Mouse (Mus musculus): ENCODE results near the gene Obsl1.

Obsl1 gene

DNA sequence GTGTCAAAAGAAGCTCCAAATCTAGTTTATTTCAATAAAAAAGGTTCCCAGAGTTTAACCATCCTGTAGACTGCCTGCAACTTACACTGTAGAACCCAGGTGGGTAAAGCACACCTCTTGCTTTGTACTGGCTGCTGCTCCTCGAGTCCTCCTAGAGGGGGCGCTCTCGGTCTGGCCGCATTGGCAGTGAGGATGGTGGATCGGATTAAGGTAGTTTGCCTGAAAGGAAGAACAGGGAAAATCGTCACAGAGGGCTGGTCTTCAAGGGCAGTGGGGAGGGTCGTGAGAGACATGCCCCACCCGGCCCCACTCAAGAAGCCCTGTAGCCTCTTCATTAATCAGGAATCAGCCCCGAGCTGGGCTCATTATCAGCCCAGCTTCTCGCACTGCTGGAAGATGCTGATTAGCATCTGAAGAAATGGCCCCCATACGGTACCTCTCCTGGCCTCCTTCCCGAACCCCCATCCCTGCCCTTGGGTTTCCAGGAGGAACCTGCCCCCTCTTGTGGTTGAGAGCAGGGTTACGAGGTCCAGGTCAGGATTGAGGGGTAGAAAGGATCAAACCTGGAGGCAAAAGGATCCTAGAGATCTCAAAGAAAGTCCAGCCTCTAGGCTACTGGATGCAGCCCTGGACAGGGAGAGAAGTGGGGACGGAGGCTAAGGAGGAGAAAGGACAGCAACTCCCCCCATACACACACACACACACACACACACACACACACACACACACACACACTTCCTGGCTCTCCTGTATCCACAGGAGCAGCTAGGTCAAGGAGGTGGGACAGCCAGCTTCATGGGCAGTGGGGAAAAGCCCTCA lies 49.3 kb downstream of the Obsl1 start:
- ATAC-seq (ENCODE audit: low TSS enrichment), result no peak

- ATAC-seq (ENCODE audit: low TSS enrichment), result no peak
These were observed 50.3 kb downstream of the Obsl1 start for GRCm38 (mm10) chr1:75455948-75456347.

DNA sequence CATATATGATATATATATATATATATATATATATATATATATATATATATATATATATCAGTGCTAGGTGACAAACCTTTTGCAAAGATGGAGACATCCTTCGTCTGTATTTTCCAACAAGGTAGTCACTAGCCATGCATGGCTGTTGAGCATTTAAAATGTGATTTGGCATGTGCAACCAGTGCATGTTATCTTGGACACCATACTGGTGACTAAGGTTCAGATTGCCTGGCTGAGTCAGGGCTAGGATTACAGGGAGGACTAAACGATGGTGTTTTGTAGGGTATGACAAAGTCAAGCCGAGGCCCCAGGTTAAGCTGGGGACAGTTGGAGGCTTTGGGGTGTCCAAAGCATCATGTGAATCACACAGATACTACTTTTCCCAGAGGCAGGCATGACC lies 50.8 kb downstream of the Obsl1 start:
- no peak for ATAC-seq (ENCODE audit: low TSS enrichment)

DNA sequence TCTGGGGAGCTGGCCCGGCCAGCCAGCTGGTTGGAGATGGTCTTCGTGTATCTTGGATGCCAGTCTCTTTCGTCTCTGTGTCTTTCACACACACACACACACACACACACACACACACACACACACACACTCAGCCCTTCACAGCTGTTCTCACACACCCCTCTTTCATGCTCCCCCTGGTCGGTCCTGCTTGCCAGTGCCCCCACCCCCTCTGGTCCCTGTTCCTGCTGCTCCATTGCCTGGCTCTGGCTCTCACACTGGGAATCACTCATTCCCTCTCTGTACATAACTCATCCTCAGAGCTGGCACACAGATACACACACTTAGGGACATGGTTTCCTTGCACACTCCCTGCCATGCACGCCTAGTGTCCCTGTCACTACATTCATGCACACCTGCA lies 54.4 kb downstream of the Obsl1 start:
- ATAC-seq (ENCODE audit: low TSS enrichment), result no peak

GRCm38 (mm10) chr1:75450314-75451005 lies 55.8 kb downstream of the Obsl1 start, which contains the start of gene Asic4:
Gene Asic4, plus strand, starts transcription at chr1:75450436.
- no peak for ATAC-seq (ENCODE audit: low TSS enrichment)

DNA sequence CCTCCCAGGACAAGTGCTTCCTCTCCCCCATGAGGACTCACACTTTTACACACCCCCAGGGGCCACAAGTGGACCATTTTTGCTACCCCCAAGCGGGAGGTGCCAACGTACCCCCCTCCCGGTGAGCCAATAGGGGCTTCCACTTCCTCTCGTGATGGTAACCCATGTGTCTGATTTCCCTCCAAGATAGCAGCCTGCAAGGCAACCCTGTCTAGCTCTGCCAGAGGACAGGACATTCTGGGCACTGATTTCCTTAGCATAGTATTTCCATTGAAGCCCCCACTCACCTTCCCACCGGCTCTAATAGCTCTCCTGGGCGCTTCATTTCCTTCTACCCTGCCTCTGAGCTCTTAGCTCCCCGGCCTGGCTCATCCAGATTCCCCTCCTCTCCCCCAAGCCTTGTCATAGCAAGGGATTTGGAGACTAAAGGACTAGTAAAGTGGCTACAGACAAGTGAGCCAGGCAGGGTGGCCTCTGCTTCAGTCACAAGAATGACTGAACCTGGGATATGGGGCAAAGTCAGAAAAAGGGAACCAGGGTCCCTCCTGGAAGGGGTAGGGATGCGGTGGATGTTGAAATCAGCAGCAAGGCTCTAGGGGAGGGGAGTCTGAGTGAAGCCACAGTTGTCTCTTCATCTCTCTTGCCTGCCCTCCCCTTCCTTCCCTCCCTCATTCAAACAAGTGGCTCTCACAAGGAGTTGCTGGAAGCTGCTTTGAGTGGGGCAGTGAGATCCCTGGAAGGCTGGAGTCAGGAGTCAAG lies 56.7 kb downstream of the Obsl1 start:
- ATAC-seq (ENCODE audit: low TSS enrichment), result no peak

DNA sequence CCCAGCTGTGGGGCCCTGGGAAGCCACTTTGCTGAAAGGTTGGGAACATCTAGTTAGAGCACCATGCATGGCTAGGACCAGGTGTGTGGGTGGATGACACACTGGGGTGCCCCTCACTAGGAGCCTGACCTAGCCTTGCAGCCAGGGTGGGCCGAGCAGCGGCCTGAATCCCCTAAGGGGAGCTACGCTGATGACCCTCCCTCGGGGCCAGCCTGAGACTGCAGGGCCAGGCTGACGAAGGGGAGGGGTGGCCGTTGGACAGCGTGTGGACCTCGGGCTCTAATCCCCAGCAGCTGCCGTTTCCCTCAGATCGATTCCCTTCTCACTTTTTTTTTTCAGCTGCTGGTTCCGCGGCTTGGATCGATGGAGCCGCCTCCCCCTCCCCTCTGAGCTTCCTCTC lies 57.3 kb downstream of the Obsl1 start:
- no peak for ATAC-seq (ENCODE audit: low TSS enrichment)

GRCm38 (mm10) chr1:75448052-75448431 lies 58.2 kb downstream of the Obsl1 start:
- no peak for ATAC-seq (ENCODE audit: low TSS enrichment)

GRCm38 (mm10) chr1:75447265-75448051 lies 58.8 kb downstream of the Obsl1 start:
- ATAC-seq (ENCODE audit: low TSS enrichment), result peak; percentile 25; the same call in 1 of the 2 replicates

DNA sequence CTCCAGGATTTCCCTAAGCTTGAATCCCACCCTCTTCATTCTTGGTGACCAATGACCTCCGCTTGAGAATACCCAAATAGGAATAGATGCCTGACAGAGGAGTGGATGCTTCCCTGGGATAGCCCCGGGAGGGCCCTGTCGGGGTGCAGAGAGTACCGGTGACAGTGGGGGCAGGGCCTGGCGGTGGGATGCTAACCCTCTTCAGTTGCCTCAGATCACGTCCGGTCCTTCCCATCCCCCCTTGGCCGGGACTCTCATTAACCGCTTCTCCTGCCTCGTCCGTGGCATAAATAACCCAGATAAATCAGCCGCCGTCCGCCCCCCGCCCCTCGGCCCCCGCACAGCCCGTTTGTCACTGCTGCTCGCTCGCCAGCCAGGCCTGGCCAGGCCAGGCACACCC lies 59.6 kb downstream of the Obsl1 start:
- ATAC-seq (ENCODE audit: low TSS enrichment), result no peak

GRCm38 (mm10) chr1:75445751-75446611 lies 60.3 kb downstream of the Obsl1 start:
- peak; percentile 48; the same call in 1 of the 2 replicates for ATAC-seq (ENCODE audit: low TSS enrichment)

DNA sequence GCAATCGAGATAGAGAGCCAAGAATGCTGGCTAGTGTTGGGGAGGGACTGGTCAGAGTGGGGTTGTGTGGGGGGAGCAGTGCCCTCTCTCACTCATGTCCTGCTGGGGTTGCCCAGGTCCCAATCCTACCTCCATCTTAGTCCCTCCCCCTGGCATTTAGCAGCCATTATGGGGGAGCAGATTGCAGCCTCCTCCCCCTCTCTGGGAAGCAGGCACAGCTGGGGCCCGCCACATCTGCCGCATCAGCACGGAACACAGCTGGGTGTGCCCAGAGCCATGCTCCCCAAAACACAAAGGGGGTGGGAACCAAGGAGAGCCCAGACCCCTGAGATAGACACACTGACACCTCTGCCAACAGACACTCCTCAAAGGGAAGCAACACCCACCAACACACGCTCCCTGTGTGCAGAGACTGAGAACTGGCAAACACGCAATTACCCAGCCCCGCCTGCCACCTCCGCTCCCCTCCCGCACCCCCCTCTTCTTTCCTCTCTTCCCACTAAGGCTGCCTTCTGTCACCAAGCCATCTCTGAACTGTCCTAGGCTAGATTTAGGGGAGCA lies 61.0 kb downstream of the Obsl1 start:
- ATAC-seq (ENCODE audit: low TSS enrichment), result peak; percentile 61

- no peak for ATAC-seq (ENCODE audit: low TSS enrichment)
These were observed 62.0 kb downstream of the Obsl1 start for GRCm38 (mm10) chr1:75444208-75444607.

DNA sequence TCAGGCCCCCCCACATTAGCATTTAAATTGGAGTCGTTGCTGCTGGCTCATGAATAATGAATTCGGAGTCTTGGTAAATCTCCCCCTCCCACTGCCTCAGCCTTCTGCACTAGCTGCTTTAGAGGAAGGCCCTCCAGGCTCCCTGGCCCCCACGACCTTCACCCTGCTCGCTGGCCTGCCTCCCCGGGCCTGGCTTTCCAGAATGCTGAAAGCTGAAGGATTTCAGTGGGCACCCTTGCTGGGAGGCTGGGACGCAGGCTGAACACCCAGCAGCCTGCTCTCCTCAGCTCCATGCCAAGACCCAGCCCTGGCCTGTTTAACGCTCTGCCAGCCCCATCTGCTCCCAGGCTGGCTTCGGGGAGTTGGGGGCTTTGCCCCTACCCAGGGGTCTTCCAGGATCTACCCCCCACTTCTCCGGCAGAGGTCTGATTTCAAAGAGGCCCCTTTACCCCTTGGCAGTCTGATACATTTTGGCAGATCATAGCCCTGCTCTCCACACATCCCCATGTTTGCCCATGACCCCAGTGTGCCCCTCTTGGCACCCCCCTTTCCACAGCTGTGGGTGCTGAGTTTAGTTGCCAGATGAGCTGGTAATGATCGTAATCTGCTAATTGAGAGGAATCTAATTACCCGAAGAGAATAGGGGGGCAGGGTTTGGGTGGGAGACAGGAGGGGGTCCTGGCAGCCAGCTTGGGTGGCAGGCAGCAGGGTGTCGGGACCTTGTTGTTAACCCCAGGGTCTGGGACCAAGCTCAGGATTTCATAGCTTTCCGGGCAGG lies 62.8 kb downstream of the Obsl1 start:
- ATAC-seq (ENCODE audit: low TSS enrichment), result no peak

GRCm38 (mm10) chr1:75442811-75443210 lies 63.4 kb downstream of the Obsl1 start:
- no peak for ATAC-seq (ENCODE audit: low TSS enrichment)

DNA sequence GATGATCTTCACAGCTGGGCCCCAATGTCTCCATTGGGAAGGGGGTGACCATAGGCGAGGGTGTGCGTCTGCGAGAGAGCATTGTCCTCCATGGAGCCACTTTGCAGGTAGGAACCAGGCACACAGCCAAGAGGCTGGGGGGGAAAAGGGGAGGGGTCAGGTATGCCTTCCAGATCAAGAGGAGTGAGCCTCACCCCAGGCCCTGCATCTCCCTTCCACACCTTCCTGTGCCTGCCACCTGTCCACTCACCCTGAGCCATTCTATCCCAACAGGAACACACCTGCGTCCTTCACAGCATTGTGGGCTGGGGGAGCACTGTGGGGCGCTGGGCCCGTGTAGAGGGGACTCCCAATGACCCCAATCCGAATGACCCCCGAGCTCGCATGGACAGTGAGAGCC lies 64.1 kb downstream of the Obsl1 start:
- ATAC-seq (ENCODE audit: low TSS enrichment), result no peak

DNA sequence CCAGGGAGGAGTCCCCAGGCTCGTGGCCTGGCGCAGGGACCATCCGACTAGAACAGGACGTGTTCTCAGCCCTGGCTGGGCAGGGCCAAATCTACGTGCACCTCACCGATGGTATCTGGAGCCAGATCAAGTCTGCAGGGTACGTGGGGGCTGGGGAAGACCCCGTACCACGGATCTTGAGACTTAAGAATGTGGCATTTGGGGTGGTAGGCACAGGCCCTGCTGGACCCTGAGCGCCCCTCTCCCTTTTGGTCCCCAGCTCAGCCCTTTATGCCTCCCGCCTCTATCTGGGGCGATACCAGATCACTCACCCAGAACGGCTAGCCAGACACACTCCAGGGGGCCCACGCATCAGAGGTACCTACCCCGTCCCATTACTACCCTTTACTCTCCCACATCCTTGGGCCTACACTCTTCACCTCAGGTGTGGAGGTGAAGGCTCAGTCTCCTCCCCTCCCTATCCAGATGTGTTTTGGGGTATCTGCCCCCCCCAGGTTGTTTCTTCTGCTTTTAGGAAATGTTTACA lies 64.7 kb downstream of the Obsl1 start:
- ATAC-seq (ENCODE audit: low TSS enrichment), result no peak

DNA sequence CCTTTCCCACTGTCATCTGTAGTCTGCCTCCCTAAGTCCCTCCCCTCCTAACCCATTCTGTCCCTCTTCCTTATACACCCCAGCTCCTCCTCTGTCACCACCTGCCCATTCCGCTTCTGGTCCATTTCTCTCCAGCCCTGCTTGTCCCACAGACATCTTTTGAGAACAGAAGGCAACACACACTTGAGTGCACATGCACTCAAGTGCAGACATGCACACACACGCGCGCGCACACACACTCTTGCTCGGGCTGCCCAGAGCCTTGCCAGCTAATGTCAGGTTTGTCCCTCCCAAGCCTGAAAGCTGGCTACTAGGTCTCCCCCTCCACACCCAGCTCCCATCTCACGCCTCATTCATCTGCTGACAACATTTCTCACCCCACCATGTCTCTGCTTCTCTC lies 65.6 kb downstream of the Obsl1 start:
- no peak for ATAC-seq (ENCODE audit: low TSS enrichment)

GRCm38 (mm10) chr1:75438782-75439181 lies 67.5 kb downstream of the Obsl1 start:
- ATAC-seq (ENCODE audit: low TSS enrichment), result no peak

Data from frontal cortex, adult (tissue).